Mouse (Mus musculus) urinary bladder, postnatal 36 days (tissue): ENCODE results near the gene Map3k7.

Experiments
- DNase-seq, 2 experiments: peaks; one replicate each; pipeline ENCODE4 v3.0.0; 2022; ENCODE audit warnings: low spot score in 2 of 2, mixed read lengths in 1 of 2

Gene Map3k7

DNA sequence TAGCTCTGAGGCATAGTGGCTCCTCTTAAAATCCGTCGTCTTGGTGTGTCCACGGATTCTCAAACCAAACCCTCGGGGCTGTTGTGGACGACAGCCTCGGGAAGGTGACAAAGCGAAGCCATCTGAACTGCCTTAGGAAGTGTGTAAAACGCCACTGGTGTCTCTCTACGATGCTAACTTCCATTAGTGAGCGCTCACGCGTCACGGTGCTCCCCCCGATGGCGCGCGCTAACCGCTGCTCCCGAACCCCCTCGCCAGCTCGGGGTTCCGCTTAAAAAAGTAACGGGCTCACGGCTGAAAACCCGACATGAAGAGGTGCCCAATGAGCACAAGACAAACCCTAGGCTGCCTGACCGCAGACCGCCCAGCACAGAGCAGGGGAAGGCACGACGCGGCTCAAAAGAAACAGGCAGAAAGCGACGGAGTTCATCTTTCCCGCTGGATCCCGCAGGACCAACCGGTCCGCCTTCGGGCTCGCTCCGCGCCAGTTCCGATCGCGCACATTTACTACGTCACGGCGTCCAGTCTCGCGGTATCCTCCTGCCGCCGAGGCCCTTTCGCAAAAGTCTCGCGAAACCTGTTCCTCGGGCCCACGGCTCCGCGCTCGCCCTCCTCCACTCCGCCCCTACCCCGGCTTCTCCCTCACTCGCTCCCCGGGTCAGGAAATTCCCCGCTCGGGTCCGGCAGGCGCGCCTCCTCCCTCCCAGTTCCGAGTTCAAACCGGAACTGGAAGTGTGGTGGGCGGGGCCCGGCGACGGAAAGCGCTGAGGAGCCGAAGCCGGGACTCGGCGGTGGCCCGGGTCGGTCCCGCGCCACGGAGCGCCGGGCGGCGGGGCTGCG is at the start of gene Map3k7:
Gene Map3k7, plus strand, starts transcription at position 744 of the 840 bp plus-strand sequence.
- DNase-seq, result peak; percentile 93

DNA sequence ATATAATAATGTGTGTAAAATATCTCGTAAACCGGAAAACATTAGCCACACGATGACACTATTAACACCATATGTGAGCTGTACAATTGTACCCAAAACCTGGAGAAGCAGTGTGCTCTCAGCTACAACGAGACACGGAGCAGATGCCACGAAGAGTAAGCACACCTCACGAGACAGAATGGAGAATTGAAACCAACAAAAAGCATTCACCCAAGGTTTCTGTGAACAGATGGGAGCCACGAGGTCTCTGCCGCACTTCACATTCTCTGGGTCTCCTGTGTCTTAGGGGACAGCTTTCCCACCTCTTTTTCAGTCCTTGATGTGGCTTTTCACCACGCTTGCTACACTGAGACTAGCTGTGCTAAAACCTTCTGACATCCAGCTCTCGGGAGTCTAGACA is 48.8 kb upstream of the Map3k7 start:
- no peak for DNase-seq

DNA sequence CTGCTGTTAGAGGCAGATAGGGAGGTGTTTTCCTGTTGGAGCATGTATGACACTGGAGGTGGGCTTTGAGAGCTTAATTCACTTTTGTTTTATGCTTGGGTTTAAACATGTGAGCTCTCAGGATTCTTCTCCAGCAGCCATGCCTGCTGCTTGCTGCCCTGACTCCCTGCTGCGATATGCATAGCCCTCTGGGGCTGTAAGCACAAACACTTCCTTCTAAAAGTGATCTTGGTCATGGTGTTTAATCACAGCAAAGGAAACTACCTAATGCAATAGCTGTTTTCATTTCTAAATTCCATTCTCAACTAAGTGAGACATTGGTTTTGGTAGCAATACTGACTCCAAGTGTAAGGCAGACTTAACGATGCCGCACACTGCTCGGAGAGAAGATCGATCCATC is 45.2 kb upstream of the Map3k7 start:
- DNase-seq, result no peak

DNA sequence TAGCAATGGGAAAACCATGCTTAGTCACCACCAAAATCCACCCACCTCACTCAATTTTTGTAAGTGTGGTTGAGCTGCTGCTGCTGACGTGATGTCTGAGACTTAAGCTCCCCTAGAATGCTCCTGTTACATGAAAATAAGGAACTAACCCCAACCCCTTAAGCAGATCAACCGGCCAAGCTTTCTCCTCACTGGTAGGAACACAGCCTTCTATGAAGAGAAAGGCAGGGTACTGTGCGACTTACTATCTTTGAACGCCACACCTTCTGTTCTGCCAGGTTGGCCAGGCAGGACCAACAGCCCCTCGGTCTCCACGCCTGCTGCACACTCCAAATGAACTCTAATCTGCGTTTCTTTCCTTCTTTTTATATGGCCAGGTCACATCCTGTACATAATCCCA is 41.7 kb upstream of the Map3k7 start:
- DNase-seq, result no peak

DNA sequence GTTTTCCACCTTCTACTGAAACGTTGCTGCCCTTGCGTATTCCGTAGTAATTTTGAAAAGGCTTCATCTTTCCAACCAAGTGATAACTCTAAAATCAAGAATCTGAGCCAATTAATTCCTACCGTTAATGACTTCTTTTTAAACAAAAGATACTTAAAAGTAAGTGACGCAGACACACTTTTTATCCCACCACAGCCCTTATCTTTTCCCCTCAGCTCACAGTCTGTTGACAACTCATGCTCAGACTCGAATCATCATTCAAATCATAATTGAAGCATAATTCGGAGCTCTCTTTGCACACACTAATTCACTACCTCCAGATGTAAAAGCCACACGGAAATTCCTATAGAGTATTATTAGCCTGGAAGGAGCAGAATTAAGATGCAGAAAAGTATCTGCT is 40.5 kb upstream of the Map3k7 start:
- DNase-seq, result no peak

DNA sequence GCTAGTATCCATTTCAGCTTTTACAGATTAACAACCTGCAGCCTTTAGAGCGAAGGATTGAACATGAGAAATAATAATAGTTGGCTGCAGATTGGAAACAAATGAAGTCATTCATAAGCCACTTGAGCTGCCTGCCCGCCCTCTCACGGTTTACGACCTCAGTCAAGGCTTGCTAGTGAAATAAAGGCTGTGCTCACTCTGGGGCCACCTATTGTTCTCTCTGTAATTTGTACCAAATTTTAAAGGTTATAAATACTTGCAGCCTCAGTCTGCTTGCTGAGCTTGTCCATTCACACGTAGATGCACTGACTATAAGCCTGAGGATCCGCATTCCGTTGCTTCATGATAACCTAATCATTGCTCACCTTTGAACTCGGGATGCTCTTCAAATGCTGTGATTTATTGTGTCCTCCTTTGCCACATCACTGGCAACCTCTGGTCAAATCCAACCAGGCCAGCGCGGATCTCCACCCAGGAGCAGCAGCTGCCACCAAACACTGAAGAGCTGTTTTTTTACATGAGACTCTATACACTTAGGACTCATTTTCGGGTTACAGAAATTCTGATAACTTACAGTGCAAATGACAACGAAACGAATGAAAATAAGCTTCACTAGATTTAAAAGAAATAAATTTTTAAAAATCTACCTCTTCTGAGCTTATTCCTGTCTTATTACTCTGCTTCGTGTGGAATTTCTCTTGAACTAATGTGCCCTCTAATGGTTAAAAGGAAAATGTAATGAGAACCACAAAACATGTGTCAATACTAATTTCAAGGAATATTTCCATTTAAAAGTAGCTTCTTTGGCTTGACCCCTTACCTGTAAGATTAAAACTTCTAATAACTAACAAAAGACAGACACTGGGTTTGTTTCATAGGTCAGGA is 39.4 kb upstream of the Map3k7 start:
- no peak for DNase-seq

DNA sequence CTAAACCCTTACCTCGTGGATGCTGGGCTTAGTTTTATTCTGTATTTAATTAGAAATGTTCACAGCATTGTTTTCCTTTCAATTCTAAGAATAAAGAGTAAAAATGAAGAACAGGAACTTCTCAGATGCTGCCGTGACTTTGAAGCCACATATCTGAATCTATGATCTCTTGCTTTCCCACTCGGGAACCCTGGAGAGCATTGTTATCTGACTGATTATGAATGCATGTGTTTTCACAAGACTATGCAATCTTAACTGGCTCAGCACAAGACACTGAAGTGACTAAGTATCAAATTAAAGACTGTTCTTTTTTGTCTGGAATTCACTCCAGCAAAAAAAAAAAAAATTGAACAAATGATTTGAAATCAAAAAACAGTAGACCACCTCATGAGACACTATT is 30.7 kb upstream of the Map3k7 start:
- no peak for DNase-seq

DNA sequence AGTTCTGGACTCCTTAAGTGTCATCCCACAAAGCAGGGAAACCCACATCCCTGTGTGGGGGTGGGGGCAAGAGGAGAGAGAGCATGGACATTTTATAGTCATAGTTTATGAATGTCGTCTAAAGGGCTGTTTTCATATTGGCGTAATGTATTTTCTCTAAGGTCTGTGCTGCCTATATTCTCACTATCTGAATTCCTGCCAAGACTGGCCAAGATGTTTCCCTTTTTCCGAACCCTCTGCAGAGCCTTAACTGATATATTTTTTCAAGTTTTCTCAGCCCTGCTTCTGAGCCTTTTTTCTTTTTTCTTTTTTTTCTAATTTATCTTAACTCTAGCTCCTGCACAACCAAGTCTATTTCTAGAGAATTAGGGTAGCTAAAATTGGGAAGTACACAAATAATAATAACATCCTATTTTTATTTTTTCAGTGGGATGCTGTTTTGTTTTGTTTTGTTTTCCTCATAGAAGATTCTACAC is 28.0 kb upstream of the Map3k7 start:
- no peak for DNase-seq

DNA sequence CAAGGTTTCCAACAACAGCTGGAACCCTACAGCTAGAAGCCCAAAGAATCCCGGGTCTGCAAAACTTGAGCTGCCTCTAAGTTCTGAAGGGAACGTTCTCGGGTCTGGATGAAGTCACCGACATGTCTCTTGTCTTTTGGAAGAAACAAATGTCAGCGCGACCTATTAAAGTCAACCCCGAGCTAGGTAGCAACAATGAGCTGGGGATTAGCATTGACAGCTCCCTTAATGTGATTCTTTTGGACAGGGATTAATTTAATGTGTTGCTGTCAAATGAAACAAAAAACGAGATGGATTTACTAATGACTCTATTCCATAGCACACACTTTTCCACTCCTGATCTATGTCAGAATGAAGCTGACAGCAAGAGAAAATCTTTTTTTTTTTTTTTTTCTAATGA is 27.5 kb upstream of the Map3k7 start:
- no peak for DNase-seq

DNA sequence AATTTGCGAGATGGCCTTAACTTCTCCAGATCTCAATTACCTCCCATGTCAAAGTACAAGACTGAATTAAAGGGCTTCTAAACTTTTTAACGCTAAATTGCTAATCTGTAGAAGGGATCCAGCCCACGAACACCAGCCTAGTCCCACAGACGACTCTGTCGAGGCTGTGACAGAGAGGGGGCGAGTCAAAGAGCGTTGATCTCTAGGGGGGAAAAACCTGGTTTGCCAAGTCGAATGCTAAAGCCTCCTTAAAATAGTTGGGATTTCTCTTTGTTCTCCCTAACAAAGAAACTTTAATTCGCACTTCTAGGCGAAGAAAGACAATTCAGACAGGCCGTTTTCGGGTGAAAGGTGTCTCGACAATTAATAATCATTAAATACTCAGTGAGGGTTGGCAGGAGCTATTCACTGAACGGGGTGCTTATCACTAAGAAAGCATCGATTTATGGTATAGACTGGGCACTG is 27.0 kb upstream of the Map3k7 start:
- no peak for DNase-seq

DNA sequence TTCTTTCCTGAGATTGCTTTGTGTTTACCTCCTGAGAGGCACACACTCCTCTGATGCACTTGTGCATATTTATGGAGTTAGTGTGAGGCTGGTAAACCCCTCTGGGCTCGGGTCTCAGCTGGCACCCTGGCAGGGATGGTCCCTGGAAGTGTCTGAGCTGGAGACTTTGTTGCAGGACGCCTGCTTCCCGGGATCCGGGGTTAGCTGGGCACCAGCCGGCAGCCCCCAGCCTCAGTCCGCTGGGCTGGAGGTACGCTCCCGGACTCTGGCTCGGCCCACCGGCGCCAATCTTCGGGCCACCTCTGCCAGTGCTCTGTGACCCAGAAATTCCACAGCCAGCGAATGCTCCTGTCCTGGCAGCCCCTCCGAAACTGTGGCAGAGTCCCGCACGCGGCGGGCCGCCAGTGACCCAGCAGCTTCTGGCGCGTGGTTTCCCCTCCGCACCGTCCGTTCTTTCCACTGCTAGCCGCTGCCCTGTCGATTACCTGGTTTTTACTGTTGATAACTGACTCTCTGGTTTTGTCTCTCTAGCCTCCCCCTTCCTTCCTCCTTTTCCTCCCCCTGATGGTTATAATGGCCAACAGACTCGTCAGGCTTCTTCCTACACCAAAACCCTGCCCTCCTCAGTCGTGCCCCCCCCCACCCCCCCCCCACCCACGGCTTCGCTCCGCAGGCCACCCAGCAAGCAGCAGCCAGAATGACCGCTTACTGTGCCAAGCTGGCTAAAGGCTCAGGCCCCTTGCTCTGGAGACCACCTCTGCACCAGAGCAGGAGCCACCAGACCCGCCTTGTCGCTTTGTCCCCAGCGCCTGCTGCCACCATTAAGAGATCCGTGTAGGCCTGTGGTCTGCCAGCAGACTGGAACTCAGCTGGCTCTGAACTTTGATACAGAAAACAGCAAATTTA is 26.3 kb upstream of the Map3k7 start:
- peak; percentile 8 to 10 for DNase-seq

DNA sequence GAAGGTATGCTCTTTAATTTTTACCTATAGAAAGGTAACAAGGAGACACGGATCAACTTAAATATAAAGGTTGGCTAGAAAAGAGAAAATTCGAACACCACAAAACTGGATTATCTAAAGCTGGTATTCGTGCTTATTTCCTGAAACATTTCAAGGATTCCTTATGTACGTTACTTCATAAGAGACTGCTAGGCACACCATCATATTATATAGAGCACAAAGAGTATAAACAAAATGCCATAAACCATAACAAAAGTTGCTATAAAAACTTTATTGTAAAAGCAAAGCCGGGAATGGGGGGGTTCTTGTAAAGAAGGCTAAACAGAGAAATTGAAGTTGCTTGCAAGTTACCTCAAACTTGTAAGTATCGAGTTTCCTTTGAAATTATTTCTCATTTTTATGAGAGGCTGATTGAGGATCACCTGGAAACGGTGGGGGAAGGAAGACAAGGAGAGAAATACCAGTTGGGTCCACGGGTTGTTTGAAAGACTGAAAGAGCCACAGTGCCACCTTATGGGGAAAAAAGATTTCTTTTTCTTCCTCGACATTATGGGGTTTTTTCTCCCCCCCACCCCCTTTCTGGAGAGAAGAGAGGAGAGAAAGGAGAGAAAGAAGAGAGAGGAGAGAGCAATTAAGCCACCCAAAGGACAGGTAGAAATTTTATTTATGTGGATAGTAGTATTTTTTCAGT is 25.3 kb upstream of the Map3k7 start:
- peak in 1 of 2 experiments; percentile 11 for DNase-seq

DNA sequence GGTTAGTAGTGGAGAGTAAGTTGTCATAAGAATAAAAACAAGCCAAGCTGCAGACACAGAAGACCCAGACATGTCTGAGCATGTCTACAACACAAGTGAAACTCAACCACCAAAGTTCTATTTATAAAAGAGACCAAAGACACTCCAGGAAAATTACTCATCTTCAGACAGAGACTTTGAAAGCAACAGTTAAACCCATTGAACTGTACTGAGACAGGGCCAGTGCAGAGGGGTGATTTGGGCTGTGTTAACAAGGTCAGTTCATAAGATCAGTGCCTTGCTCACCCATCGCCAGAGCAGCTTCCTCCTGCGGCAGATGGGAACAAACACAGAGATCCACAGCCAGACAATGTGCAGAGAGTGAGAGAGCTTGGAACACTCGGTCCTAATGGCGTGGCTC is 22.3 kb upstream of the Map3k7 start:
- no peak for DNase-seq

DNA sequence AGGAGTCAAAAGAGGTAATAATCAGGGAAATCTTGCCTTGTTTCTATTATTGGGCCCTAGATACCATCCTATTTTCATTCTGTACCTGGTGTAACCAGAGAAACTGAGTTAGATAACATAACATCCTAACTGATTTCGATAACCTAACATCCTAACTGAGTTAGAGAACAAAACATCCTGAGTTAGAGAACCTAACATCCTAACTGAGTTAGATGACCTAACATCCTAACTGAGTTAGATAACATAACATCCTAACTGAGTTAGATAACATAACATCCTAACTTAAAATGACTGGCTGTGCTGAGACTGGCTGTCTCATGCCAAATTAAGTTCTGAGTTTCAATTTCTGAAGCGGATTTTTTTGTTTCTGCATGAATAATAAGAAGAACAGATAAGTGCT is 20.9 kb upstream of the Map3k7 start:
- DNase-seq, result no peak

DNA sequence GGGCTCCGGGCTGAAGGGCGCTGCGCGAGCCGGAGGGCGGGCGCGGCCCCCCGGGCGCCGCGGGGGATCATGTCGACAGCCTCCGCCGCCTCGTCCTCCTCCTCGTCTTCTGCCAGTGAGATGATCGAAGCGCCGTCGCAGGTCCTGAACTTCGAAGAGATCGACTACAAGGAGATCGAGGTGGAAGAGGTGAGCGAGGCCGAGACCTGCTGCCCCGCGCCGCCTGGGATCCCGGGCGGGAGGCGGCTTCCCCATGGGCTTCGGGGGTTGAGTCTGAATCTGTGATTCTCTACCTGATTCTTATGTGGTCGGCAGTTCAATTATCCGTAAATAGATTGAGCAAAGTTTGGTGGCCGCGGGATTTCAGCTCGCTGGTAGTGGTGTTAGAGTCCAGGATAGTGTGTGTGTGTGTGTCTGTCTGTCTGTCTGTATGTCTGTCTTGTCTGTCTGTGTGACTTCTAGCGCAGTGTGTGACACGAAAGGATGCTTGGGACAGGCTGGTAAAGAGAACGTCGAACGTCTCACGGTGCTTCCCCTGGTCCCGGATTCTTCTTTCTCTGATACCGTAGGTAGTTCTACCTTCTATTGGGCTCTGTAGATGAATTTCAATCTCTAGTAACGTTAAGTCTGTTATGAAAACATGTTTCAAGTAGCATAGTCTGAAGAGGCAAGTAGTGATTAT is 438 bp downstream of the Map3k7 start:
- peak in 1 of 2 experiments; percentile 2 for DNase-seq

DNA sequence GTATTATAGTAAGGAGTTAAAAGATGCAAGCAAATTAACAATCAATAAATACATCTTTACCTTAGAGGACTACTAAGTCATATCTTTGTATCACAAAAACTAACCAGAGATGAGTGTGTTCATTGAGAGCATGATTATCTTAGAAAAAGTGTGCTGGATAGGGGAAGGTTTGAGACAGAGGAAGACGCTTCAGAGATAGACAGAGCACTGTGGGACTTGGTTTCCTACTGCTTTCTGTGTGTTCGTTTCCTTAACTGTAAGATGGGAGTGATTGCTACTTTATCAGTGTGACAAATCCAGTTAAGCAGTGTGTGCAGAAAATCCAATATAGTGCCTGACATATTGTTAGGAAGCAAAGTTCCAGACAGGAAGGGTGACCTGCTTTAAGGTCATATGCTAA is 1.3 kb downstream of the Map3k7 start:
- no peak for DNase-seq

DNA sequence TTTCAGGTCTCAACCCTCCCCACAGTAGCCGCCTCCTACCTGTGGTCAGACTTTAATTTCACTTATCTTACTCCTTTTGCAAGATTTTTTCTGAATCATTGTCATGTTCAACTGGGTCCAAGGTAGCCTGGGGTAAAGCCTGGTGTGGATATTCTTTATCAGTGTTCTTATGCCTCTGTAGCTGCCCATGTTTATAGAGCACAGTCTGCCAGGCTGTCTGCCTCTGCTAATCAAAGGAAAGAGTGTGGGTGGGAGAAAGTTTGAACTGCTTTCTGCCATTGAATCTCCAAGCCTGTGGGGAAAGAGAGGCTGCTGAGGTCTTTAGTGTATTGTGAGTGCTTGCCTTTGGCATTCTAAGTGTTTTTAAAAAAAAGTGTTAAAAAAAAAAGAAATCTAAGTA is 7.5 kb downstream of the Map3k7 start:
- no peak for DNase-seq

DNA sequence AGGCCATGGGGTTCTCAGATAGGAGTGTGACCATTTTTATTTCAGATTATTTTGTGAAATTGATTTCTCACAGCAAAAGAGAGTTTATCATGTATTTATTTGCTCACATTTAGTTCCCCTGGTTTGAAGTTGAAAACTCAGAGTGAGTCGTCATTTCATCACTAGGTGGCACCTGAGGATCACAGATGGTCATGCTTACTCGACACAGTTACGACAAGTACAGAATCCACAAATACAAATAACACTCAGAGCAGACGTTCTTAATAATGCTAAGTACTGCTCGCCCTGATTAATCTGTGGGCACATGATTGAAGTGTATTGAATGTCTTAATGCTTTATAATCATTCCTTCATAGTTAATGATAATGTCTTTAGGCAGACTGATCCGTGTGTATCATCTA is 8.3 kb downstream of the Map3k7 start:
- peak in 1 of 2 experiments; percentile 5 for DNase-seq

DNA sequence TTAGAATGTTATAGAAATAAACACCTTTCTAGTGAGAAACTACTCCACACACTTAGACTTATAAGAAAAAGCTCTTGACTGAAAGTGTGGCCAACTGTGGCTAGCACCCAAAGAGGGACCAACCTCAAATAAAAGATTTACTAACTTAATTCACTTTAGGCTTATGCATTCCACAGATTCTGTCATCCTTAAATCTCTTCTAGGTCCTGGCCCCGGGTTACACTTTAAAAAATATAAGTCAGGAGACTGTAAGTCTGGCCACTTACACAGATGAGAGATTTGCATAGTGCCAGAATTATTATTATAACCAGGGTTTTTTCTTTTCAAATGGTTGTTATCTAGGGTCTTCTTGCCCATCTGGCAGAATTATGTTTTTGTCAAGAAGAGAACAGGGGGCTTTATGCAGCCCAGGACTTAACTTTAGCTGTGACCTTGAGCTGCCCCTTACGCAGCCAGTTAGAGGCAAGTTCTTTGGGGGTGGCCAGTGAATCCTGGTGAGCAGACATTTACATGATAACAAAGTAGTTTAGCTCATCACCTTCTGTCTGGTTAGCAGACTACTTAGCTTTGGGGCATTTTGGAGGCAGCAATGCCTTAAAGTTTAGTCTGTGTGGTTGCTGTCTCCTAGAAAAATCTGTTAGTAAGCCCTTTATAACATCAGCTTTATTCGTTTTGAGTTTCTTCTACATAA is 11.5 kb downstream of the Map3k7 start:
- no peak for DNase-seq

DNA sequence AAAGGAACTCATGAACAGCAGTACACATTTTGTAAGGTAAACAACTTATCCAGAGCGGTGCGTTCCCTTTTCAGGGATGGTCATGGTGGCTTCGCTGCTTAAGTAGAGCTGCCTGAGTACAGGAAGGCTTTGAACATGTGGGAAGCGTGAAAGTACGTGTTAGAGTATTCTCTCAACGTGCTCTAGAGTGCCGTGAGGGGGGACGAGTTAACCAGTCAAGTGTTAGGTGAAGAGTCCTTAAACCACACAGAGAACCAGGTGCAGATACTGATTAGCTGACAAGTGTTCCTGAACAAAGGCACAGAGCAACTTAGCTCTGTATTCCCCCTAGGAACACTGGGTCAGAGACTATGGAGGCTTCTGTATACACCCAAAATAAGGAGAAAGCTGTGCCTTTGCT is 18.0 kb downstream of the Map3k7 start:
- no peak for DNase-seq
